Mouse (Mus musculus) embryonic facial prominence, embryonic 10.5 days (tissue): ENCODE data around the gene Fgf7. TPM values are rescaled to one million over a fixed set of nuclear protein-coding genes. Genes with fewer than 3 reads are reported as not detected.

ENCODE experiments used
- DNase-seq: peaks from one replicate; pipeline ENCODE4 v3.0.0-alpha.2; 2017; ENCODE audit warnings: low spot score
- H3K27ac ChIP-seq: fragments of 300-500 bp; sonication (generic); replicated peaks from 2 replicates; pipeline ENCODE4 v1.5.1; 2016; ENCODE audit warnings: mild to moderate bottlenecking
- H3K27me3 ChIP-seq: fragments of 300-500 bp; sonication (generic); replicated peaks from 2 replicates; pipeline ENCODE4 v1.6.1; 2016; ENCODE audit warnings: low read depth, mild to moderate bottlenecking; ENCODE audit not compliant: poor library complexity, severe bottlenecking
- H3K36me3 ChIP-seq: fragments of 300-500 bp; sonication (generic); replicated peaks from 2 replicates; pipeline ENCODE4 v1.6.1; 2016; ENCODE audit warnings: mild to moderate bottlenecking, moderate library complexity
- H3K4me1 ChIP-seq: fragments of 300-500 bp; sonication (generic); 2 replicates; pipeline ENCODE4 v1.6.1; 2016
- H3K4me3 ChIP-seq: fragments of 300-500 bp; sonication (generic); 2 replicates; pipeline ENCODE4 v1.5.1; 2016; ENCODE audit warnings: mild to moderate bottlenecking, moderate library complexity
- H3K9me3 ChIP-seq: fragments of 300-500 bp; sonication (generic); 2 replicates; pipeline ENCODE4 v1.6.1; 2016; ENCODE audit warnings: mild to moderate bottlenecking
- WGBS: fragments of 180-500 bp; shearing (Covaris S2); methylation state at CpG from one replicate; pipeline ENCODE4 v1.1.7; 2016; 5-methylcytosine and 5-hydroxymethylcytosine counted together
- polyA plus RNA-seq: library from polyadenylated mRNA; unstranded; fragments of >200 nt; fragmentation: Nextera tagmentation; extraction: Ambion mirVana; gene quantifications from 2 replicates; pipeline ENCODE4 v1.2.1, GENCODE M21; 2016

The Fgf7 gene
- 0.52 and 0.79 TPM in 2 replicates for polyA plus RNA-seq

- no peak within 1 kb of the TSS; the same call in 1 of the 2 replicates for H3K4me3 ChIP-seq
- DNase-seq, result no peak
- no peaks in the 10 kb centered on the region for H3K36me3 ChIP-seq
- peaks cover 17% of the 10 kb centered on the region for H3K4me1 ChIP-seq
- H3K9me3 ChIP-seq, result no peaks in the 10 kb centered on the region
- H3K27me3 ChIP-seq, result no peaks in the 10 kb centered on the region
- WGBS, result 59% methylated on average over 15 of the region's 15 CpGs
- peak within 1 kb of the TSS; percentile 66 for H3K27ac ChIP-seq
Measured at GRCm38 (mm10) chr2:126034379-126035005, at the start of gene Fgf7. Gene Fgf7 (plus strand): TSS chr2:126034658.

GRCm38 (mm10) chr2:126002291-126002690, 32.2 kb upstream of the Fgf7 start:
- H3K27ac ChIP-seq, result no peak overlapping the region
- no peaks in the 10 kb centered on the region for H3K36me3 ChIP-seq
- no peaks in the 10 kb centered on the region for H3K9me3 ChIP-seq
- no peaks in the 10 kb centered on the region for H3K4me1 ChIP-seq
- no peak overlapping the region for H3K4me3 ChIP-seq
- no peaks in the 10 kb centered on the region for H3K27me3 ChIP-seq
- WGBS, result 79% methylated on average over 5 of the region's 5 CpGs
- no peak for DNase-seq

- no peak overlapping the region for H3K27ac ChIP-seq
- H3K4me3 ChIP-seq, result no peak overlapping the region
- H3K36me3 ChIP-seq, result no peaks in the 10 kb centered on the region
- no peaks in the 10 kb centered on the region for H3K27me3 ChIP-seq
- H3K4me1 ChIP-seq, result no peaks in the 10 kb centered on the region
- DNase-seq, result peak; percentile 58
- 53% methylated on average over 3 of the region's 3 CpGs for WGBS
- H3K9me3 ChIP-seq, result no peaks in the 10 kb centered on the region
Measured at GRCm38 (mm10) chr2:126006088-126006487, 28.4 kb upstream of the Fgf7 start.

GRCm38 (mm10) chr2:126006742-126007141, 27.7 kb upstream of the Fgf7 start:
- no peak overlapping the region for H3K27ac ChIP-seq
- H3K4me1 ChIP-seq, result no peaks in the 10 kb centered on the region
- H3K36me3 ChIP-seq, result no peaks in the 10 kb centered on the region
- no peak overlapping the region for H3K4me3 ChIP-seq
- 79% methylated on average over 2 of the region's 2 CpGs for WGBS
- H3K27me3 ChIP-seq, result no peaks in the 10 kb centered on the region
- no peak for DNase-seq
- H3K9me3 ChIP-seq, result no peaks in the 10 kb centered on the region

GRCm38 (mm10) chr2:126014989-126015710, 19.3 kb upstream of the Fgf7 start:
- Histone ChIP-seq H3K4me1 (peaks cover 14% of the 10 kb centered on the region), H3K9me3 (no peaks in the 10 kb centered on the region), H3K27ac (no peak overlapping the region), H3K36me3 (no peaks in the 10 kb centered on the region), H3K27me3 (no peaks in the 10 kb centered on the region), H3K4me3 (no peak overlapping the region)
- DNase-seq, result no peak
- WGBS, result 47% methylated on average over 12 of the region's 12 CpGs

GRCm38 (mm10) chr2:126015763-126016473, 18.5 kb upstream of the Fgf7 start:
- no peak for DNase-seq
- 44% methylated on average over 3 of the region's 3 CpGs for WGBS
- Histone ChIP-seq H3K4me3 (no peak overlapping the region), H3K4me1 (peaks cover 14% of the 10 kb centered on the region), H3K36me3 (no peaks in the 10 kb centered on the region), H3K27ac (no peak overlapping the region), H3K9me3 (no peaks in the 10 kb centered on the region), H3K27me3 (no peaks in the 10 kb centered on the region)

GRCm38 (mm10) chr2:126031186-126031900, 3.1 kb upstream of the Fgf7 start:
- Histone ChIP-seq H3K4me3 (no peak overlapping the region), H3K9me3 (no peaks in the 10 kb centered on the region), H3K36me3 (no peaks in the 10 kb centered on the region), H3K4me1 (peaks cover 17% of the 10 kb centered on the region), H3K27ac (no peak overlapping the region), H3K27me3 (no peaks in the 10 kb centered on the region)
- DNase-seq, result no peak
- WGBS, result 62% methylated on average over 8 of the region's 8 CpGs

GRCm38 (mm10) chr2:126033114-126033972, 1.1 kb upstream of the Fgf7 start:
- WGBS, result 82% methylated on average over 8 of the region's 8 CpGs
- Histone ChIP-seq H3K4me1 (peaks cover 17% of the 10 kb centered on the region), H3K27ac (no peak overlapping the region), H3K36me3 (no peaks in the 10 kb centered on the region), H3K27me3 (no peaks in the 10 kb centered on the region), H3K4me3 (no peak overlapping the region), H3K9me3 (no peaks in the 10 kb centered on the region)
- DNase-seq, result no peak

GRCm38 (mm10) chr2:126035013-126035770, 734 bp downstream of the Fgf7 start:
- 87% methylated on average over 15 of the region's 15 CpGs for WGBS
- Histone ChIP-seq H3K4me3 (no peak overlapping the region; the same call in 1 of the 2 replicates), H3K27ac (peak overlapping the region; percentile 66; the same call in 1 of the 2 replicates), H3K27me3 (no peaks in the 10 kb centered on the region), H3K9me3 (no peaks in the 10 kb centered on the region), H3K36me3 (no peaks in the 10 kb centered on the region), H3K4me1 (peaks cover 17% of the 10 kb centered on the region)
- DNase-seq, result no peak

GRCm38 (mm10) chr2:126036121-126036520, 1.7 kb downstream of the Fgf7 start:
- WGBS, result 89% methylated on average over 4 of the region's 4 CpGs
- Histone ChIP-seq H3K27ac (no peak overlapping the region), H3K4me3 (no peak overlapping the region), H3K4me1 (peaks cover 17% of the 10 kb centered on the region), H3K36me3 (no peaks in the 10 kb centered on the region), H3K27me3 (no peaks in the 10 kb centered on the region), H3K9me3 (no peaks in the 10 kb centered on the region)
- no peak for DNase-seq
